Mouse (Mus musculus): ENCODE results near the gene Evc2.

DNA sequence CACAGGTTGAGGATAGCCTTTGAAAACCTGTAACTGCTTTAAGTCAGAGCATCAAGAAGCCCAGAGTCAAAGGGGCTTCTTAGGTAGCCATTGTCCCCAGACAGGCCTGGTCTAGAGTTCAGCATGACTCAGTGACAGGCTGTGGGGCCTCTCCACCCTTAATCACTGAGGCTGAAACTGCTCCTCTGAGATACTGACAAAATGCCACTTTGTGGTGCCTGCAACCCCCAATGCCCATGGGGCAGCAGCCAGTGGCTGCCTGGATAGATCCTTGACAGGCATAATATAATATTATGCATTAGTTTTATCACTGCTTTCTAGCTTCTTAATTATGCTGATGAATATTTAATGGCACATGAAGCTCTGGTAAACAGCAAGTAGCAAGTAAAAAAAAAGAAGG is 88.9 kb downstream of the Evc2 start:
- TF ChIP-seq CTCF (IDR thresholded peaks at IDR 0.05; ENCODE audit: borderline replicate concordance, insufficient read depth, low read depth, low read length) (no peak), POLR2A (IDR thresholded peaks at IDR 0.05; ENCODE audit: borderline replicate concordance, insufficient read depth, low read length) (no peak)
